Mouse (Mus musculus): ENCODE measurements around the gene Lamc3.

DNA sequence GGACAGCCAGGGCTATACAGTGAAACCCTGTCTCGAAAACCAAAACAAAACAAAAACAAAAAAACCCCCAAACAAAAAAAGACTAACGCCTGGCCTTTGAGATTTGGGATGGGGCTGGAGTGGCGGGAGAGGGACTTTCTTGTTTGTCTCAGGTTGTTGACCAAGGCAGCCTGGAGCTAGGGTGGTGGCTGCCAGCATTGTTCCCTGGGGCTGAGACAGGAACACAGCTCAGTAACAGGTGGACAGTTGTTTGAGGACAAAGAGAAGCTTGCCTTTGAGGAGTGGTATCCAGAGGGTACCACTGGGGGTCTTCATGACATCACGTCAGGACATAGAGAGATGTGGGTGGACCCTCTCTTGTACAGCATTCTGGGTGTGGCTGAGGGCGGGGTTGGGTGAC lies 68.6 kb downstream of the Lamc3 start:
- TF ChIP-seq POLR2A (IDR thresholded peaks at IDR 0.05; ENCODE audit: extremely low read depth, insufficient read depth, low read length) (no peak), CTCF (IDR thresholded peaks at IDR 0.05; ENCODE audit: low read depth, low read length) (no peak)
